Mouse (Mus musculus) heart, embryonic 13.5 days (tissue): ENCODE measurements around the gene Slit3. TPM values are rescaled to one million over a fixed set of nuclear protein-coding genes. Genes with fewer than 3 reads are reported as not detected.

ENCODE experiments used
- ATAC-seq: fragments of 200-750 bp; cut with Nextera tagmentation; 2 replicates; pipeline ENCODE4 v1.8.0; 2017; ENCODE audit warnings: moderate TSS enrichment; ENCODE audit not compliant: insufficient number of reproducible peaks, low FRiP score, low TSS enrichment; ENCODE audit errors: extremely low read depth
- H3K27ac ChIP-seq: fragments of 300-500 bp; sonication (generic); replicated peaks from 2 replicates; pipeline ENCODE4 v1.5.1; 2015; ENCODE audit warnings: moderate library complexity, mild to moderate bottlenecking, inconsistent platforms
- H3K27me3 ChIP-seq: fragments of 300-500 bp; sonication (generic); replicated peaks from 2 replicates; pipeline ENCODE4 v1.6.1; 2015; ENCODE audit warnings: mild to moderate bottlenecking, inconsistent platforms
- H3K36me3 ChIP-seq: fragments of 300-500 bp; sonication (generic); 2 replicates; pipeline ENCODE4 v1.6.1; 2015; ENCODE audit warnings: mild to moderate bottlenecking, inconsistent platforms
- H3K4me1 ChIP-seq: fragments of 300-500 bp; sonication (generic); 2 replicates; pipeline ENCODE4 v1.6.1; 2015; ENCODE audit warnings: inconsistent platforms
- H3K4me2 ChIP-seq: fragments of 300-500 bp; sonication (generic); 2 replicates; pipeline ENCODE4 v1.6.1; 2015; ENCODE audit warnings: inconsistent platforms, mild to moderate bottlenecking, moderate library complexity
- H3K4me3 ChIP-seq: fragments of 300-500 bp; sonication (generic); 2 replicates; pipeline ENCODE4 v1.5.1; 2015; ENCODE audit warnings: moderate library complexity, mild to moderate bottlenecking, inconsistent platforms
- H3K9ac ChIP-seq: fragments of 300-500 bp; sonication (generic); 2 replicates; pipeline ENCODE4 v1.6.1; 2015; ENCODE audit warnings: inconsistent platforms, mild to moderate bottlenecking, moderate library complexity
- H3K9me3 ChIP-seq: fragments of 300-500 bp; sonication (generic); 2 replicates; pipeline ENCODE4 v1.6.1; 2016; ENCODE audit warnings: inconsistent platforms
- WGBS: fragments of 180-500 bp; shearing (Covaris S2); methylation state at CpG from one replicate; pipeline ENCODE4 v1.1.7; 2015; ENCODE audit warnings: mixed read lengths; 5-methylcytosine and 5-hydroxymethylcytosine counted together
- polyA plus RNA-seq: library from polyadenylated mRNA; unstranded; fragments of >200 nt; fragmentation: Nextera tagmentation; extraction: Ambion mirVana; gene quantifications from 2 replicates; pipeline ENCODE4 v1.2.1, GENCODE M21; 2015

Gene Slit3
- polyA plus RNA-seq: 11.1 and 12.5 TPM in 2 replicates

- H3K4me3 ChIP-seq: peak within 1 kb of the TSS; percentile 77
- WGBS: under 1% methylated on average over 64 of the region's 75 CpGs
- no peaks in the 10 kb centered on the region for H3K9me3 ChIP-seq
- H3K36me3 ChIP-seq: no peaks in the 10 kb centered on the region
- peak; percentile 39 for ATAC-seq
- H3K27me3 ChIP-seq: peaks cover 36% of the 10 kb centered on the region
- peaks cover 50% of the 10 kb centered on the region for H3K4me1 ChIP-seq
- H3K9ac ChIP-seq: peak within 1 kb of the TSS; percentile 84
- H3K27ac ChIP-seq: peak within 1 kb of the TSS; percentile 59
- peak within 1 kb of the TSS; percentile 94 for H3K4me2 ChIP-seq
Measured at GRCm38 (mm10) chr11:35120894-35121610, at the start of gene Slit3. Slit3 (plus strand) TSS chr11:35121224.

DNA sequence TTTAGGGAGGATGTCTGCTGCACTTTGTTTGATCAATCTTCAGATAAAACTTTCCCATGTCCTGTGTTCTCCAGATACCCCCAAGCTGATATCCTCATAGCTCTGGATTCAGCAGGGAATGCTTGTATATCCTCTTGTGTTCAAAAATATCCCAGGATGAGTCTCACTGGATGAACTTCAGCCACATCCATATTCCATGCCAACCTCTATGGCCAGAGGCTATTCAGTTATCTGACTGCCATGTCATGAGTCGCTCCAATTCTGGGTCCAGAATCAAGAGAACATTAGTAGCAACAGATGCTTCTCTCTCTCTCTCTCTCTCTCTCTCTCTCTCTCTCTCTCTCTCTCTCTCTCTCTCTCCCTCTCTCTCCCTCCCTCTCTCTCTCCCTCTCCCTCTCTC is 49.6 kb upstream of the Slit3 start:
- H3K36me3 ChIP-seq: no peaks in the 10 kb centered on the region
- no peak overlapping the region for H3K4me2 ChIP-seq
- H3K27me3 ChIP-seq: no peaks in the 10 kb centered on the region
- H3K9ac ChIP-seq: no peak overlapping the region
- no peak for ATAC-seq
- WGBS: 81% methylated on average over 1 of the region's 1 CpGs
- H3K4me1 ChIP-seq: peaks cover 3% of the 10 kb centered on the region; the same call in 1 of the 2 replicates
- no peak overlapping the region for H3K4me3 ChIP-seq
- H3K27ac ChIP-seq: no peak overlapping the region
- no peaks in the 10 kb centered on the region for H3K9me3 ChIP-seq

- H3K4me3 ChIP-seq: no peak overlapping the region
- H3K27ac ChIP-seq: no peak overlapping the region
- no peak overlapping the region for H3K4me2 ChIP-seq
- H3K9ac ChIP-seq: no peak overlapping the region
- no peaks in the 10 kb centered on the region for H3K36me3 ChIP-seq
- no peaks in the 10 kb centered on the region for H3K27me3 ChIP-seq
- H3K9me3 ChIP-seq: no peaks in the 10 kb centered on the region
- H3K4me1 ChIP-seq: no peaks in the 10 kb centered on the region
- 85% methylated on average over 7 of the region's 7 CpGs for WGBS
- no peak for ATAC-seq
Measured at GRCm38 (mm10) chr11:35075411-35075810, 45.6 kb upstream of the Slit3 start.

GRCm38 (mm10) chr11:35080451-35081125 is 40.4 kb upstream of the Slit3 start:
- no peaks in the 10 kb centered on the region for H3K4me1 ChIP-seq

DNA sequence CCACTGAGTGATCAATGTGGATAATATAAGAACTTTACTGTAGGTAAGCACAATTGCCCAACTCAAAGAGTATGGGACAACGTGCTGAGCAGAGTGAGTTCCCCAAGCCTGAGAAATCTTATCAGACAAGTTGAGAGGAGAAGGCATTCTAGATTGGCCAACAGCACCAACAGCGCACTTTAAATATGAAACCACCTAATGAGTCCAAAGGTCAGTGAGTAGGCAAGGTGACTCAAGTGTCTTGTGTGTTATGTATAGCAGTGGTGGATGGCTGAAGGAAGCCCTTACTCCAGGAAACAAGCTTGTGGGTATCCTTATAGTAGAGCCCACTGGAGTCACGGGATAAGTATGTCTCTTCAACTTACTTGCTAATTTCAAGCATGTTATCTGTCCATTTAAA is 38.7 kb upstream of the Slit3 start:
- H3K27ac ChIP-seq: no peak overlapping the region
- H3K4me3 ChIP-seq: no peak overlapping the region
- no peak for ATAC-seq
- H3K27me3 ChIP-seq: no peaks in the 10 kb centered on the region
- no peak overlapping the region for H3K9ac ChIP-seq
- WGBS: 72% methylated on average over 3 of the region's 3 CpGs
- H3K9me3 ChIP-seq: no peaks in the 10 kb centered on the region
- H3K4me1 ChIP-seq: no peaks in the 10 kb centered on the region
- no peak overlapping the region for H3K4me2 ChIP-seq
- no peaks in the 10 kb centered on the region for H3K36me3 ChIP-seq

More at GRCm38 (mm10) chr11:35080451-35081125, 40.4 kb upstream of the Slit3 start:
- H3K27me3 ChIP-seq: no peaks in the 10 kb centered on the region
- H3K9ac ChIP-seq: no peak overlapping the region
- ATAC-seq: no peak
- no peak overlapping the region for H3K4me3 ChIP-seq
- WGBS: 56% methylated on average over 8 of the region's 8 CpGs
- H3K4me2 ChIP-seq: no peak overlapping the region
- no peak overlapping the region for H3K27ac ChIP-seq
- no peaks in the 10 kb centered on the region for H3K36me3 ChIP-seq
- no peaks in the 10 kb centered on the region for H3K9me3 ChIP-seq

- H3K4me2 ChIP-seq: no peak overlapping the region
- no peaks in the 10 kb centered on the region for H3K36me3 ChIP-seq
- no peak overlapping the region for H3K9ac ChIP-seq
- no peaks in the 10 kb centered on the region; the same call in 1 of the 2 replicates for H3K4me1 ChIP-seq
- ATAC-seq: no peak
- no peaks in the 10 kb centered on the region for H3K27me3 ChIP-seq
- 62% methylated on average over 6 of the region's 6 CpGs for WGBS
- H3K27ac ChIP-seq: no peak overlapping the region
- no peak overlapping the region for H3K4me3 ChIP-seq
- H3K9me3 ChIP-seq: no peaks in the 10 kb centered on the region
Measured at GRCm38 (mm10) chr11:35083049-35083448, 38.0 kb upstream of the Slit3 start.

- no peak overlapping the region for H3K9ac ChIP-seq
- no peaks in the 10 kb centered on the region for H3K27me3 ChIP-seq
- H3K9me3 ChIP-seq: no peaks in the 10 kb centered on the region
- H3K4me2 ChIP-seq: no peak overlapping the region
- no peak for ATAC-seq
- no peak overlapping the region for H3K4me3 ChIP-seq
- no peaks in the 10 kb centered on the region for H3K36me3 ChIP-seq
- H3K4me1 ChIP-seq: no peaks in the 10 kb centered on the region; the same call in 1 of the 2 replicates
- 66% methylated on average over 11 of the region's 11 CpGs for WGBS
- H3K27ac ChIP-seq: no peak overlapping the region
Measured at GRCm38 (mm10) chr11:35085351-35085750, 35.7 kb upstream of the Slit3 start.

DNA sequence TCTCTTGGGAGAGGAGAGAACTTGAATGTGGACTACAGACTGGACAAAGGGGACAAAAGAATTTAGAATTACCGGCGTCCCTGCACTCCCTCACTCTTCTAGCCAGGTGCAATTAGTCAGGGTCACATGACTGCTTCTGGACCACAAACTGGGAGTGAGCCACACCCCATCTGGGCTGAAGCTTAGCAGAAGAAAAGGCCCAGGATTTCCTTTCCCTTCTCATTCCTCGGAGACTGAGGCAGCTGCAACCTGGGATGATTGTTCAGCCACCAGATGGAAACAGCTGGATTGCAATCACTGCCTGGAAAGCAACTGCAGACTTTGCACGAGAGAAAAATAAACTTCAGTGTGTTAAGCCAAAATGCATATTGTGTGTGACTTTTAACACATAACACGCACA is 35.0 kb upstream of the Slit3 start:
- Histone ChIP-seq H3K27ac (no peak overlapping the region), H3K36me3 (no peaks in the 10 kb centered on the region), H3K9me3 (no peaks in the 10 kb centered on the region), H3K4me1 (no peaks in the 10 kb centered on the region; the same call in 1 of the 2 replicates), H3K9ac (no peak overlapping the region), H3K4me3 (no peak overlapping the region), H3K27me3 (no peaks in the 10 kb centered on the region), H3K4me2 (no peak overlapping the region)
- 50% methylated on average over 5 of the region's 5 CpGs for WGBS
- ATAC-seq: no peak

DNA sequence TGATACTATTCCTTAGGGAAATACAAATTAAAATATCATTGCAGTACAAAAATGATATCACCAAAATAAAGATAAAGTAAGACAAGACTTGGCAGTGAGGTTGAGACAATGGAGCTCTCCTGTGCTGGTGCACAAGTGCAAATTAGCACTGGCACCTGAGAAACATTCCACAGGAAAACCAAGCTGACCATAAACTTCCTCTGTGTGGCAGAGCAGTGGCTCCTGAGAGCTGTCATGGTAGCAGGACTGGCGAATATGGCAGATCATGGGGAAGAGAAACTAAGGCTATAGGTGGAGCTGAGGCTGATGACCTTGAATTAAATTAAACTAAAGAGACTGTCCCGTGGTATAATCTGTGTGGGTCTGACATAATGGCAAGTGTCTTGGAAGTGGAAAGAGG is 33.6 kb upstream of the Slit3 start:
- Histone ChIP-seq H3K4me2 (no peak overlapping the region), H3K4me1 (no peaks in the 10 kb centered on the region; the same call in 1 of the 2 replicates), H3K4me3 (no peak overlapping the region), H3K27me3 (no peaks in the 10 kb centered on the region), H3K36me3 (no peaks in the 10 kb centered on the region), H3K9ac (no peak overlapping the region), H3K27ac (no peak overlapping the region), H3K9me3 (no peaks in the 10 kb centered on the region)
- no peak for ATAC-seq
- WGBS: 58% methylated on average over 2 of the region's 2 CpGs

DNA sequence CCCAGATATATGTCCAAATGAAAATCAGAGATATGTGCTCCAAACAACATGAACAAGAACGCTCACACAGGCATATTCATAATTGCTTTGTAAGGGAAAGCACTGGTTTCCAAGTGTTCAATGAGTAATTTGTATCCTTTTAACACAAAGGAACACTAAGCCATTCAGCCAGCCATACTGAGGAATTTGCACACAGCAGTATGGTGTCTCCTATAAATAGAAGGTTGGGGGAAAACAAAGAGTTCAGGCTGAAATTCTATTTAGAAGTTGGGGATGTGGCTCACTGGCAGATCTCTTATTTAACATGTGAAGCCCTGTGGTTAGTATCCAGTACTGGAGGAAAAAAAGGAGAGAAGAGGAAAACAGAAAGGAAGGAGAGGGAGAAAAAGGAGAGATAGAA is 32.9 kb upstream of the Slit3 start:
- H3K4me3 ChIP-seq: no peak overlapping the region
- no peak overlapping the region for H3K9ac ChIP-seq
- no peaks in the 10 kb centered on the region for H3K36me3 ChIP-seq
- no peak overlapping the region for H3K4me2 ChIP-seq
- no peaks in the 10 kb centered on the region for H3K27me3 ChIP-seq
- H3K9me3 ChIP-seq: no peaks in the 10 kb centered on the region
- 76% methylated on average over 1 of the region's 1 CpGs for WGBS
- no peak overlapping the region for H3K27ac ChIP-seq
- ATAC-seq: no peak
- H3K4me1 ChIP-seq: no peaks in the 10 kb centered on the region; the same call in 1 of the 2 replicates

DNA sequence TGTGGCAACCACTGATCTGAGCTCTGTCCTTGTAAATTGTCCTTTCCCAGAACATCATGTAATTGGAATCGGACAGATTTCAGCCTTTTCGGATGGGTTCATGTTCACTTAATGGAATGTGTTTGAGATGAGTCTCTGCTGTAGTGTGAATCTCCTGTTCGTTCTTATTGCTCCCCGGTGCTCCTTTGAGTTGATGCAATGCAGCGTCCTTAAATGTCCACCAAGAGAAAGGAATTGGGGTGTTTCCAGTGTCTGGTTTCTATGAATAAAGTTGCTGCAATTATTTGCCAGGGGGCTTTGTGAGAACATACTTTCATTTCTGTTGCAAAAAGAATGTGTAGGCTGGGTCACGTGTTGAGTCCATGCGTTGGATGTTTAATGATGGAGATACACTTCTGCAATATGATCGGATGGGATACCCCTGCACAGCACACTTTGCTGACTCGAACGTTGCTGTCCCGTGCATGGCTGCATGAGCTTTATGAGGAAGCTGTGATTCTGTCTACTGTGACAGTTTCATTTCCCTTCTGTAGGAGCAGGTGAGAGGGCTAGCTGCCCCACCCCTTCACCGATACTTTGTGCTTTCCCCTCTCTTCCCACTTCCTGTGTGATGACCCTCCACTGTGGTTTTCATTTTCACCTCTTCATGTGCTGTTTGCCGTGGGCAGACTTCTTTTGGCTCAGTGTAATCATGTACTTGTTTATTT is 30.2 kb upstream of the Slit3 start:
- Histone ChIP-seq H3K9me3 (no peaks in the 10 kb centered on the region), H3K4me1 (no peaks in the 10 kb centered on the region; the same call in 1 of the 2 replicates), H3K27me3 (no peaks in the 10 kb centered on the region), H3K4me2 (no peak overlapping the region), H3K36me3 (no peaks in the 10 kb centered on the region), H3K4me3 (no peak overlapping the region), H3K9ac (no peak overlapping the region), H3K27ac (no peak overlapping the region)
- 82% methylated on average over 13 of the region's 13 CpGs for WGBS
- no peak for ATAC-seq
